Mouse (Mus musculus): Measurements from ENCODE around the gene Dock9.

The Dock9 gene

GRCm38 (mm10) chr14:121565930-121566329 is 231.7 kb downstream of the Dock9 start:
- DNase-seq: no peak

- DNase-seq: no peak
Measured at GRCm38 (mm10) chr14:121564656-121565055, 233.0 kb downstream of the Dock9 start.

GRCm38 (mm10) chr14:121563954-121564353 is 233.7 kb downstream of the Dock9 start:
- DNase-seq: no peak

GRCm38 (mm10) chr14:121559026-121559425 is 238.6 kb downstream of the Dock9 start:
- DNase-seq: no peak

- no peak for DNase-seq
Measured at GRCm38 (mm10) chr14:121556401-121557315, 241.0 kb downstream of the Dock9 start.

GRCm38 (mm10) chr14:121553785-121554184 is 243.9 kb downstream of the Dock9 start:
- no peak for DNase-seq

- no peak for DNase-seq
Measured at GRCm38 (mm10) chr14:121552586-121552985, 245.1 kb downstream of the Dock9 start.

GRCm38 (mm10) chr14:121549834-121550233 is 247.8 kb downstream of the Dock9 start:
- DNase-seq: no peak

- no peak for DNase-seq
Measured at GRCm38 (mm10) chr14:121547745-121548144, 249.9 kb downstream of the Dock9 start.

GRCm38 (mm10) chr14:121546621-121547020 is 251.0 kb downstream of the Dock9 start:
- DNase-seq: no peak

- no peak for DNase-seq
Measured at GRCm38 (mm10) chr14:121545551-121546331, 251.9 kb downstream of the Dock9 start.

GRCm38 (mm10) chr14:121541262-121541661 is 256.4 kb downstream of the Dock9 start:
- no peak for DNase-seq

- no peak for DNase-seq
Measured at GRCm38 (mm10) chr14:121534501-121534900, 263.1 kb downstream of the Dock9 start.

GRCm38 (mm10) chr14:121530853-121531252 is 266.8 kb downstream of the Dock9 start:
- DNase-seq: no peak

GRCm38 (mm10) chr14:121527883-121528282 is 269.8 kb downstream of the Dock9 start:
- no peak for DNase-seq

GRCm38 (mm10) chr14:121527201-121527600 is 270.4 kb downstream of the Dock9 start:
- DNase-seq: no peak

GRCm38 (mm10) chr14:121521709-121522108 is 275.9 kb downstream of the Dock9 start:
- no peak for DNase-seq

GRCm38 (mm10) chr14:121516881-121517280 is 280.8 kb downstream of the Dock9 start:
- no peak for DNase-seq

GRCm38 (mm10) chr14:121508929-121509328 is 288.7 kb downstream of the Dock9 start:
- DNase-seq: no peak

- DNase-seq: no peak
Measured at GRCm38 (mm10) chr14:121506336-121506735, 291.3 kb downstream of the Dock9 start.

- no peak for DNase-seq
Measured at GRCm38 (mm10) chr14:121505485-121505860, 292.2 kb downstream of the Dock9 start.

- no peak for DNase-seq
Measured at GRCm38 (mm10) chr14:121504781-121505484, 292.7 kb downstream of the Dock9 start, which contains the start of gene Slc15a1. Gene Slc15a1, minus strand, starts transcription at chr14:121505252.

GRCm38 (mm10) chr14:121500577-121500976 is 297.1 kb downstream of the Dock9 start:
- no peak for DNase-seq

Measured in cerebellum, adult 9-10 months (tissue).